Mouse (Mus musculus) lung, adult 18-20 months (tissue): Measurements from ENCODE around the gene Ust.

Source experiments
- DNase-seq, 2 experiments: peaks; one replicate each; pipeline ENCODE4 v3.0.0; 2022; ENCODE audit warnings: mixed read lengths in 2 of 2

Ust gene

DNA sequence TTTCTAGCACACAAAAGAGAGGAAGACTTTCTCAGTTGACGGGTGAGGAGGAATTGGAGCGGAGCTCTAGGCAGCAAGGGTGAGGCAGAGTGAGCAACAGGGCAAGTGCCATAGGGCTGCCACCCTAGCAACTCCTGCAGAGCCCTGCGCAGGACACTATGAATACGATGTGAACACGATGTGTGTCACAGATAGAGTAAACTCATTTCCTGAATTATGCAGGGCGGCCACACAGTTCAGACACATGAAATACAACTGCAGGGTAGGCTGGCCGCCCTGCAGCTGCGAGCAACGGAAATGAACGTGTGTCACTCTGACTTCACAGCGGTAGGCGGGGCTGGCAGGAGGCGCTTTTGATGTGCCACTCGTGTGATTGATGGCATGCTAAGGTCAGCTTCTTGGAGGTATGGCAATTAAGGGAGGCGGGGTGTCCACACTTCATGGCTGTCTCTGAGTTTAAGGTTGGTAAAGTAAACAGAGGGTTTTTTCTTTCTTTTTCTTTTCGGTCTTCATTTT lies 304.7 kb downstream of the Ust start:
- peak; percentile 31 to 46 for DNase-seq

GRCm38 (mm10) chr10:8213266-8213905 lies 305.2 kb downstream of the Ust start:
- DNase-seq, result no peak

DNA sequence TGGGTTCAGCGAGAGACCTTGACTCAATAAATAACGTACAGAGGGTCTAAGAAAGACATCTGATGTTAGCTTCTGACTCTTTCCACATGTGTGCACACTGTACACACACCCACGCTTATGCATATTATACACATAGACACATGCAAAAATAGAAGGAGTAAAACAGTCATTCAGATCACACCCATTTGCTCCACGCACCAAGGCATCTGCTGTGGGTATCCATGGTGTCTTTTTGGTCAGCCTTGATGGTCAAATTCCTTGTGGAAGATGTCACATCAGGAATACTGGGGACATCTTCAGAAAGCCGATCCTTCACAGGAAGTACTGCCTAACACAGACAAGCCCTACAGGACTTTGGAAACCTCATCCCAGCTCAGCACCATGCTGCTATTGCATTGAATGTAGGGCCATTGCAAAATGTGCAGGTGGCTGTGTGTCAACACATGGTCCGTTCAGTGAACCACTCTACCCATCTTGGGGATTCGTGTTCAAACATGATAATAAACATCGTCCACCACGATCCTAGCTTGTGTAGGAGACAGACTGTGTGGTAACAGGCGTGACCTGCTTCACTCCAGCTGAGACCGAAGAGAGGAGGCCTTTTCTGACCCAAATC lies 305.9 kb downstream of the Ust start:
- no peak for DNase-seq

- DNase-seq, result no peak
Measured at GRCm38 (mm10) chr10:8211694-8212093, 306.9 kb downstream of the Ust start.

GRCm38 (mm10) chr10:8210366-8210765 lies 308.3 kb downstream of the Ust start:
- DNase-seq, result no peak

DNA sequence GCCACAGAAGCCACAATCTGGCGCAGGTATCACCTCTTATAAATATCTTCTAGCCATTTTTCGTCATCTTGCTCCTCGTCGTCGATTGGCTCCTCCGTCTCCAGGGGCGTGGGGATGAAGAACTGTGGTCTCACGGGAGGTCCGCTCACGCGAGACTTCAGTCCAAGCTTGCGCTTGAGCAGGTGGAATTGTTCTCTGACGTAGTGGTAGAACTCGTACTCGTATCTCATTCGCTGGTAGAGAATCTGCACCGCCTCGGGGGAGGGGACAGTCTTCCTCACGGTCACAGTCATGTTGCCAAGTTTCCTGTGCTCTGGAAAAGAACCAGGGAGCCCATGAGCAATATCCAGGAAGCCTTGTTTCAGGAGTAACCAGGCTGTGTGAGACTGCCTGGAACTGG lies 311.3 kb downstream of the Ust start:
- no peak for DNase-seq

- no peak for DNase-seq
Measured at GRCm38 (mm10) chr10:8203681-8204080, 314.9 kb downstream of the Ust start.

DNA sequence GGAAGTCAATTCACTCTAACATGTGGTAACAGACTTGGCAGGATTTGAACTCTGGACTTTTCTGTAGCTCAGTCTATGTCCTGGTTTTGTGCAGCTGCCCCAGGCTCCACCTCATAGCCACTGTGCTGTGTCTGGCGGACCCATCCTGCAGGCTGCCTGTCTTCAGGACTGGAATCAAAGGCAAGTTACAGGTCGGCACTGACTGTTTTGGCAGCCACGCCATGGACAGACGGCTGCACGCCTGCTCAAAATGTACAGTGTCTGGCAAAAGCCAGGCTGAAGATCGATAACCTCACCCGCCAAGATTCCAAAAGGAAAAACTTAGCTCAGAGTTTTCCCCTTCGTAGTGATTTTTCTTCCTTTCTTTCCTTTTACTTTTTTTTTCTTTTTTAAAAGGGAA lies 318.8 kb downstream of the Ust start:
- no peak for DNase-seq

DNA sequence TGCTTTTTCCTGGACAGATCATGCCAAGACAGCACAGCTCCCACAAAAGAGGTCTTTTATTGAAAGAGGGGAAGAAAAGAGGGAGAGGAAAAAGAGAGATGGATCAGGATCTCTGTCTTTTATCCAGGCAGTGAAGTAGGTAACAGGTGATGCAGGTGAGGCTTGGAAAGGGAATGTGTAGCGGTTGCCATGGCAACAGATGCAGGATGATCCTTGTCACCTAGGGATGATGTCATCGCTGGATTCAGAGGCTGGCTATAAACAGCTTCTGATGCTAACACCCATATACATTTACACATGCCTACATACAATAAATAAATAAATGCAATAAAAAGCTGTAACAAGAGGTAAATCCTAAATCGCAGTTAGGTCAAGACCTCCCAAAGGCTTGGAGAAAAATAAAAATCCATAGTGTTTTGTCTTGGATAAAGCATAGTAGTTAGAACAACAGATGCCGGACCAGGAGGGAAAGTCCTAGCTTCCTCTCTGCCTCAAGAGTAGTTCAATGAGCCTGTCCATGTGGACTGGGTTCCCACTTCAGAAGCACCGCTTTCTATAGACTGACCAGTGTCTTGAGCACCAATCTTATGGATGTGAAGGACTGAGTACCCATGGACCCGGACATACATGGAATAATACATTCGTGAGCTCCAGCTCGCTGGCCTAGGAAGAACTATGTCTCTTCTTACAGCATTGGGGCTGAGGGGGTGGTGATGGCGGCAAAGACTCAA lies 319.4 kb downstream of the Ust start:
- no peak for DNase-seq

GRCm38 (mm10) chr10:8197661-8198060 lies 321.0 kb downstream of the Ust start:
- DNase-seq, result no peak

GRCm38 (mm10) chr10:8196300-8196699 lies 322.3 kb downstream of the Ust start:
- DNase-seq, result peak; percentile 43 to 60

- DNase-seq, result no peak
Measured at GRCm38 (mm10) chr10:8195730-8196129, 322.9 kb downstream of the Ust start.

DNA sequence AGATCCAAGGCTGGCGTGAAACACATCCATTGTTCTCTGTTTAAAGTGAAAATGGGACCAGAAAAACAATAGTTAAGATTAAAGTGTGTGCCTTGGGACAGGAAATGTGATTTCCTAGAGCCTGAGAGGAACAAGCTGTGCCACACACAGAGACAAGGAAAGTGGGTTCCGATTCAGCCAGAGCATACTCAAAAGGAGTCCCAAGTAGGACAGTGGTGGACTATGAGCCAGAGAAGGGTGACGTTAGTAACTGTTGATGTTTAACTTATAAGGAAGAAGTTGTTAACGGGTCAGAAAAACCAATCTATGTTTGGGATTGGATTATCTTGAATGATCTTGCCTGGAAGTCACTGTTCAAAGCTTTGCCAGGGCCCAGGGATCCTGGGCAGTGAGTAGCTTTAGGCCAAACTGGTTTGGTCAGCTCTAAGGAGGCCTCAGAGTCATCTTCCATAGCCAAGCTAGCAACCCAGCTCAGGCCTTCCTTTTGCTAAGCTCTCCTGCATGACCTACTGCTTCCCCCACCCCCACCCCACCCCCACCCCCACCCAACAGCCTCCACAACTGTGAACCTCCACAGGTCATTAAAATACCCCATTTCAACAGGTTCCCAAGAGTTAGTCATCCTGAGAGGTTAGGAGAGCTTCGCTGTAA lies 329.2 kb downstream of the Ust start:
- no peak for DNase-seq

GRCm38 (mm10) chr10:8185586-8185985 lies 333.0 kb downstream of the Ust start:
- no peak for DNase-seq

DNA sequence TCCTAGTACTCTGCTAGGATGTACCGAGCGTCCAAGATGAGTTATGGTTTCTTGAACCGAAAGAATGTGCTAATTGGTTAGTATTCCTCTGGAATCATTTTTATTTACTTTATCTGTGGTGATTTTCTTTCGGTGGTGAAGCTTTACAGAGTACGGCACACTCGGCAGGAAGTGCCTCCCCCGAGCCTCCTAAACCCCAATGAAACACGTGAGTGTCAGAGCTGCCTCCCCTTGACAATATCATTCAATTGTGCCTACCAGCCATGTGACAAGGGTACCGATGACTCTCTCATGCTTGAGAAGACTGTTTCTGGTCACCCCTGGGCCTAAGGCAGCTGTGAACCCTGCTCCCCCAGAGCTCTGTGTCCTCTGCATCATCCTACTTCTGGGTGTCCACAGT lies 333.9 kb downstream of the Ust start:
- no peak for DNase-seq

DNA sequence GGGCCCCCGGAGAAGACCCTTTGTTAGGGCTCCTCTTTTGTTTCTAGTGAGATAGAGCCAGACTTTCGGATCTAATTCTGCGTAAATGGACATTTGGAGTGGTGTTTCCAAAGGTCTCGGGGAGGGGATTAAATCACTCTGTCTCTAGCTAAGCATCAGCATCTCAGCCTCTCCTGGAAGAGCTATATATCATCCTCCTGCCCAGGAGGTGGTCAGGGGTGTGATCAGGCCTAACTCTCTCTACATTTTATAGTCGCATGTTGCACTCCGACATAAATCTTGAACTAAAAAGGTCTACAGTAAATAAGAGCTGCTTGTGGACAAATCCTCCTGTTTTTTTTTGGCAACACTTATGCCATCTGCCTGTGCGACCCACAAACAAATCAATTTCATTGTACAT lies 335.5 kb downstream of the Ust start:
- DNase-seq, result no peak

DNA sequence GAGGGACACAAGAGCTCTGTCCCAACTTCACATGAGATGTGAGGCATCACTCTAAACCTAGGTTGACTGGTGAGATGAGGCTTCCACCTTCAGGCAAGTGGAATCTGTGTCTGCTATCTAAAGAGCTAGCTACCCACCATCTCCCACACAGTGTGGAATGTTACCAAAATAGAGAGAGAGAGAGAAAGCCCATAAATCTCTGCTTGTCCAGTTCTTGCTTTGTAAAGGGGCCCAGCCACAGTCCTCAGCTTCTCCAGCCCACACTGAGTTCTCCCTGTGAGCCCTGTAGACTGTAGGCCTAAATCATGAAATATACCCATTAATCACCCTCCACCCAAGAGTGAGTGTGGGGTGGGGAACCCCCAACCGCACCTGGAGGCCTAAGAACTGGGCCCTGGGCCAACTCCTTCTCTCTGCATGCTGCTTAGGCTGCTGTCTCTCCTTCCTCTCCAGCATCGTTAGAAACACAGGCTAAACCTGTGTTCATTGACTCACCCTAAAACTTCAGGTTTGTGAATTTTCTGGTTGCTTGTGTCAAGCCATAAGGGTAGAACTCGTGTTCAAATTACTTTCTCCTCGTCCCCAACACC lies 336.9 kb downstream of the Ust start:
- DNase-seq, result no peak

- no peak for DNase-seq
Measured at GRCm38 (mm10) chr10:8177618-8178017, 341.0 kb downstream of the Ust start.

- no peak for DNase-seq
Measured at GRCm38 (mm10) chr10:8176351-8177053, 342.1 kb downstream of the Ust start.

DNA sequence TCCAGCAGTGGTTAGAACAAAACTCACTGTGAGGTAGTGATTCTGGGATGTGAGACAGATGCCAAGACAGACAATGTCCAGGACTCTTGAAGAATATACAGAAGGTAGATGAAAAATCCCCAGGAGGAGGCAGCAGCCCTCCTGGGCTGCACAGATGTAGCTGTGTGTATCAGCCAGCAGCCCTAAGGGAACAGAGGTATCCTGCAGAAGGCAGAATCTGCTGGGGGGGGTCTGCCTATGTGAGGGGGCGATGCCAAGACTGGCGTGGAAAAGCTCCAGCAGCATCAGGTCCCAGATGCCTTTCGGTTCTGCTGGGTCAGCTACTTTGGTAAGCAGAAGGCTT lies 342.6 kb downstream of the Ust start:
- DNase-seq, result no peak

- no peak for DNase-seq
Measured at GRCm38 (mm10) chr10:8174697-8175096, 343.9 kb downstream of the Ust start.

- DNase-seq, result no peak
Measured at GRCm38 (mm10) chr10:8174230-8174629, 344.4 kb downstream of the Ust start.

DNA sequence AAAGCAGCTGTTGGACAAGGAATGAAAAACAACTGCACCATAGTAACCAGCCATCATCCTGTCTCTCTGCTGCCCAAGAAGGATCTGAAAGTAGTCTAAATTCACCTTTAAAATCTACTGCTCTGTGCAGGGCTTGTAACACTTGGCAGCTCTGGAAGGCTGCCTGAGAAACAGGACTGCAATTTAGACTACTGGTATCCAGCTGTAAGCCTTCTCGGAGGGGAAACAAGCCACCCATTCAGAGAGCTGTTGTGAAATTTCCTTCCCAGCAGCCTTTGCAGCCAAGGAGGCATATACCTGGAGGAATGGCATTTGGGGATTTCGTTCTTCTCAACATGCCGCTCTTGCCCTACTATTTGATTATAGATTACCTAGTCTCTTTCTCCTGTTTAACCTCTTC lies 345.6 kb downstream of the Ust start:
- peak in 1 of 2 experiments; percentile 10 for DNase-seq
